Mouse (Mus musculus): ENCODE measurements at regions not wholly inside any gene's neighbourhood (a gene's known extent, or its start where the extent isn't known, plus 50 kb on each side); places are given as distances from the start of the nearest gene placed in this dataset.

DNA sequence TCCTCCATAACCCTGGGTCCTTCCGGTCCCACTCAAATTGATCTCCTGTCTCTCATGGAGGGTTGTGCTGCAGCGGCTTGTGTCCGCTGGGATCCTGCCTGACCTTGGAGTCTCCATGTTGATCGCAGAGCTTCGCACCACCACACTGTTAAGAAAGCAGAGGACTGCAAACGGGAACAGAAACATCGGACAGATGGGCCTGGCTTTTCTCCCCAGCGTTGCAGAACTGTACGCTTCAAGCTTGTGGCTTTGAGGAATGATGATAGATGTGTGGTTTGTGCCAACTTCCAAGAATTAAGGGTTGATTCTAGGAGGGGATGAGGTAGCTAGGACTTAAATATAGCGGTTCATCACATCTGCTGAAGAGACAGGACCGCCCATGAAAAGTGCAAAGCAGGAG, 65.6 kb upstream of the Enpp6 start:
- 81% methylated on average over 11 of the region's 11 CpGs for WGBS
- Histone ChIP-seq H3K36me3 (ENCODE audit: control insufficient read depth, insufficient read depth, low read length) (no peaks in the 10 kb centered on the region), H3K4me3 (ENCODE audit: low read depth, low read length) (no peak overlapping the region), H3K27ac (ENCODE audit: insufficient read depth, low read depth, low read length) (no peak overlapping the region), H3K4me1 (ENCODE audit: control insufficient read depth, insufficient read depth, insufficient read length, low read length) (no peaks in the 10 kb centered on the region), H3K27me3 (ENCODE audit: control insufficient read depth, insufficient read depth, low read length) (no peaks in the 10 kb centered on the region)
- no peak for TF ChIP-seq POLR2A (IDR thresholded peaks at IDR 0.05; ENCODE audit: low read depth, low read length)
- no peak for TF ChIP-seq CTCF (IDR thresholded peaks at IDR 0.05; ENCODE audit: extremely low read depth, insufficient read length, insufficient replicate concordance, low read depth, low read length)

- TF ChIP-seq CTCF (IDR thresholded peaks at IDR 0.05; ENCODE audit: extremely low read depth, insufficient read length, insufficient replicate concordance, low read depth, low read length), result no peak
- TF ChIP-seq POLR2A (IDR thresholded peaks at IDR 0.05; ENCODE audit: low read depth, low read length), result no peak
- H3K27me3 ChIP-seq (ENCODE audit: control insufficient read depth, insufficient read depth, low read length), result no peaks in the 10 kb centered on the region
- H3K27ac ChIP-seq (ENCODE audit: insufficient read depth, low read depth, low read length), result no peak overlapping the region
- H3K4me1 ChIP-seq (ENCODE audit: control insufficient read depth, insufficient read depth, insufficient read length, low read length), result no peaks in the 10 kb centered on the region
- H3K4me3 ChIP-seq (ENCODE audit: low read depth, low read length), result no peak overlapping the region
- H3K36me3 ChIP-seq (ENCODE audit: control insufficient read depth, insufficient read depth, low read length), result no peaks in the 10 kb centered on the region
- 91% methylated on average over 7 of the region's 7 CpGs for WGBS
These were observed 65.1 kb upstream of the Enpp6 start for GRCm38 (mm10) chr8:46921585-46921984.

- 78% methylated on average over 13 of the region's 13 CpGs for WGBS
- Histone ChIP-seq H3K36me3 (ENCODE audit: control insufficient read depth, insufficient read depth, low read length) (no peaks in the 10 kb centered on the region), H3K4me3 (ENCODE audit: low read depth, low read length) (no peak overlapping the region), H3K27me3 (ENCODE audit: control insufficient read depth, insufficient read depth, low read length) (no peaks in the 10 kb centered on the region), H3K4me1 (ENCODE audit: control insufficient read depth, insufficient read depth, insufficient read length, low read length) (peaks cover 3% of the 10 kb centered on the region; the same call in 1 of the 2 replicates), H3K27ac (ENCODE audit: insufficient read depth, low read depth, low read length) (no peak overlapping the region)
- TF ChIP-seq POLR2A (IDR thresholded peaks at IDR 0.05; ENCODE audit: low read depth, low read length) (no peak), CTCF (IDR thresholded peaks at IDR 0.05; ENCODE audit: extremely low read depth, insufficient read length, insufficient replicate concordance, low read depth, low read length) (no peak)
These were observed 61.7 kb upstream of the Enpp6 start for GRCm38 (mm10) chr8:46924787-46925548.

- no peaks in the 10 kb centered on the region for H3K27me3 ChIP-seq (ENCODE audit: control insufficient read depth, insufficient read depth, low read length)
- H3K36me3 ChIP-seq (ENCODE audit: control insufficient read depth, insufficient read depth, low read length), result no peaks in the 10 kb centered on the region
- H3K4me1 ChIP-seq (ENCODE audit: control insufficient read depth, insufficient read depth, insufficient read length, low read length), result peaks cover 4% of the 10 kb centered on the region; the same call in 1 of the 2 replicates
- no peak overlapping the region for H3K4me3 ChIP-seq (ENCODE audit: low read depth, low read length)
- no peak overlapping the region for H3K27ac ChIP-seq (ENCODE audit: insufficient read depth, low read depth, low read length)
- 37% methylated on average over 6 of the region's 6 CpGs for WGBS
- TF ChIP-seq CTCF (IDR thresholded peaks at IDR 0.05; ENCODE audit: extremely low read depth, insufficient read length, insufficient replicate concordance, low read depth, low read length) (no peak), POLR2A (IDR thresholded peaks at IDR 0.05; ENCODE audit: low read depth, low read length) (no peak)
These were observed 58.0 kb upstream of the Enpp6 start for GRCm38 (mm10) chr8:46928718-46929117.

DNA sequence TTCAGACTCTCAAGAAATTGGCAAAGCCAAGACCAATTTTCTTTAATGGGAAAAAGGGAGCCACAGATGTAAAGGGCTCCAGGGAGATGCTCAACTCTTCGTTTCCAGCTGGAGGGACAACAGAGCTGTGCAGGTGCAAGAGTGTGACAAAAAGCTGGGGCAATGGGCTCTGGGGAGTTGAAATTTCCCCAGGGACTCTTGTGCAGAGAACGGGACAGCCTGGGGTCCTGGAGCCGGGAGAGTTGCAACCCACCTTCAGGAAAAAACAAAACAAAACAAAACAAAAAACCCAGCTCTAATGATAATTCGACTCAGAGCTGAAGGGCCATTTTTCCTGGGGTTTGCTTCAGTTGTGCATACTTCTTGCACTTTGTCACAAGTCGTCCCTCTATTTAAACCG, 57.0 kb upstream of the Enpp6 start:
- Histone ChIP-seq H3K4me3 (ENCODE audit: low read depth, low read length) (no peak overlapping the region), H3K27me3 (ENCODE audit: control insufficient read depth, insufficient read depth, low read length) (no peaks in the 10 kb centered on the region), H3K27ac (ENCODE audit: insufficient read depth, low read depth, low read length) (no peak overlapping the region), H3K36me3 (ENCODE audit: control insufficient read depth, insufficient read depth, low read length) (no peaks in the 10 kb centered on the region), H3K4me1 (ENCODE audit: control insufficient read depth, insufficient read depth, insufficient read length, low read length) (peaks cover 4% of the 10 kb centered on the region; the same call in 1 of the 2 replicates)
- WGBS, result 90% methylated on average over 6 of the region's 6 CpGs
- TF ChIP-seq CTCF (IDR thresholded peaks at IDR 0.05; ENCODE audit: extremely low read depth, insufficient read length, insufficient replicate concordance, low read depth, low read length), result no peak
- no peak for TF ChIP-seq POLR2A (IDR thresholded peaks at IDR 0.05; ENCODE audit: low read depth, low read length)

GRCm38 (mm10) chr8:46931267-46931666, 55.4 kb upstream of the Enpp6 start:
- Histone ChIP-seq H3K4me3 (ENCODE audit: low read depth, low read length) (no peak overlapping the region), H3K27ac (ENCODE audit: insufficient read depth, low read depth, low read length) (peak overlapping the region; percentile 43; the same call in 1 of the 2 replicates), H3K27me3 (ENCODE audit: control insufficient read depth, insufficient read depth, low read length) (no peaks in the 10 kb centered on the region), H3K36me3 (ENCODE audit: control insufficient read depth, insufficient read depth, low read length) (no peaks in the 10 kb centered on the region), H3K4me1 (ENCODE audit: control insufficient read depth, insufficient read depth, insufficient read length, low read length) (peaks cover 6% of the 10 kb centered on the region; the same call in 1 of the 2 replicates)
- TF ChIP-seq POLR2A (IDR thresholded peaks at IDR 0.05; ENCODE audit: low read depth, low read length) (no peak), CTCF (IDR thresholded peaks at IDR 0.05; ENCODE audit: extremely low read depth, insufficient read length, insufficient replicate concordance, low read depth, low read length) (no peak)
- WGBS, result 86% methylated on average over 6 of the region's 6 CpGs

- no peak overlapping the region for H3K4me3 ChIP-seq (ENCODE audit: low read depth, low read length)
- H3K36me3 ChIP-seq (ENCODE audit: control insufficient read depth, insufficient read depth, low read length), result no peaks in the 10 kb centered on the region
- no peaks in the 10 kb centered on the region for H3K27me3 ChIP-seq (ENCODE audit: control insufficient read depth, insufficient read depth, low read length)
- peak overlapping the region; percentile 15; the same call in 1 of the 2 replicates for H3K27ac ChIP-seq (ENCODE audit: insufficient read depth, low read depth, low read length)
- peaks cover 6% of the 10 kb centered on the region; the same call in 1 of the 2 replicates for H3K4me1 ChIP-seq (ENCODE audit: control insufficient read depth, insufficient read depth, insufficient read length, low read length)
- no peak for TF ChIP-seq POLR2A (IDR thresholded peaks at IDR 0.05; ENCODE audit: low read depth, low read length)
- TF ChIP-seq CTCF (IDR thresholded peaks at IDR 0.05; ENCODE audit: extremely low read depth, insufficient read length, insufficient replicate concordance, low read depth, low read length), result no peak
These were observed 53.4 kb upstream of the Enpp6 start for GRCm38 (mm10) chr8:46933256-46933655.

All from small intestine, adult 2 months (tissue).